Mouse (Mus musculus) liver (tissue): ENCODE data around the gene Atf7ip.

Source experiments
- DNase-seq: peaks from one replicate; pipeline ENCODE4 v3.0.0-alpha.2; 2020; ENCODE audit warnings: mixed read lengths

Gene Atf7ip

DNA sequence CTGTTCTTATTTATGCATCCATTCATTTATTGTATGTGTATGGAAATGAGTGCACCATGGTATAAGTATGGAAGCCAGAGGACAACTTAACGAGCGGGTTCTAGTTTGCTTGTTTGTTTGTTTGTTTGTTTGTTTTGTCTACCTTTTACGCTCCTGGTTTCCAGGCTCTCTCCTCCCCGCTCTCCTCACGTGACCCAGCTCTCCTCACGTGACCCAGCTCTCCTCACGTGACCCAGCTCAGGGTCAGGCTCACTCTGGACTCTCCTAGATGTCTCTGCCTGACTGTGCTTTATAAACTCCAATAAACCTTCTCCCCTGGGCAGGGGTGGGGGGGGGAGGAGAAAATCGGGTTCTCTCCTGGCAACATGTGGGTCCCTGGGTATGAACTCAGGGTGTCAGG is 144.7 kb downstream of the Atf7ip start:
- no peak for DNase-seq

GRCm38 (mm10) chr6:136653331-136653730 is 147.4 kb downstream of the Atf7ip start:
- no peak for DNase-seq

DNA sequence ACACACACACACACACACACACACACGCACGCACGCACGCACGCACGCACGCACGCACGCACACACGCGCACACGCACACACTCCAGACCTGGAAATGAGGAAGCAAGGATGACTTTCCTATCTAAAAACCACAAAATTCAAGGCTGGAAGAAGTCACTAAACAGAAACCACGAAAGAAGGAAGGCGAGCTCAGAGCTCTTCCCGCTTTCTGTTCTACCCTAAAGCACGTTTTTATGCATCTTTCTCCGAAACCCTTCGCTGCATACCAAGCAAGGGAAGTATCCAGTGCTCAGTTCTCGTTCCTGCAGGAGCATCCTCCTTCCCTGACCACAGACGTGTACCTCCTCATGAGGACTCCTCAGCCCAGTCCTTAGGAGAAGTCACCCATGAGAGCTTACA is 148.5 kb downstream of the Atf7ip start:
- no peak for DNase-seq

DNA sequence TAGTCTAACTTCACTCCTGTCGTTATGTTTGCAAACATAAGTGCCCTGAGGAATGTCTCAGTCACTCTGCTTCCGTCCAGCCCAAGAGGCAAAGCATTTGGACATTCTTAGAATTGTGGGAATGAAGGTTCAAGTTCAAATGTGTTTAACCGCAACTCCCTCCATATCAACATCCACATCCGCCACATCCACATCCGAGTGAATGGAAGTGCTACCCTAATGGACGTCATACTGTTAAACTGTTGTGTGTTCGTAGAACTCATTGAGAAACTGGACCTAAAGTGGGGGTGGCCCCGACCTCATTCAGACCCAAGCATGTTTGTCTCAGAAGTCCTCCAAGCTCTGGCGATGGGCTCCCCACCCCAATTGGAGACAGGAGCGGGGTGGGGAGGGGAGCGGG is 149.8 kb downstream of the Atf7ip start:
- no peak for DNase-seq

GRCm38 (mm10) chr6:136658303-136658702 is 152.3 kb downstream of the Atf7ip start:
- DNase-seq = no peak

DNA sequence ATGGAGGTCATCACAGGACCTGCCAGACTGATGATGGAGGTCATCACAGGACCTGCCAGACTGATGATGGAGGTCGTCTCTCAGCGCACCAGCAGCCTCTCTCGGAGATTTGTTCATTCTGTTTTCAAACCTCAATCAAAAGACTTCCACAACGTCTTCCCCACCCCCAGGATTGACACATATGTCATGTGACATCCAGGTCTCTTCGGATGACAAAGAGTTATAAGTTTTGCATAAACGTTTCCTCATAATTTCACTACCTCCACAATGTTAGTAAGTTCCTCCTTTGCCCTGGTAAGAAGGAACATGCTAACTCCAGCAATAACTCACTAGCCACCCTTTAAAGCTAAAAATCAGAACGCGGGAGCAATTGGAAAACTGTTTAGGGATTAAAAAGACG is 153.3 kb downstream of the Atf7ip start:
- no peak for DNase-seq
